Mouse (Mus musculus): ENCODE data around the gene Gm10720.
"Not testable (repeated sequence)": the region's sequence is repeated elsewhere in the genome, so short reads cannot be mapped to it uniquely, and the experiment has no call there.

Gm10720 gene

DNA sequence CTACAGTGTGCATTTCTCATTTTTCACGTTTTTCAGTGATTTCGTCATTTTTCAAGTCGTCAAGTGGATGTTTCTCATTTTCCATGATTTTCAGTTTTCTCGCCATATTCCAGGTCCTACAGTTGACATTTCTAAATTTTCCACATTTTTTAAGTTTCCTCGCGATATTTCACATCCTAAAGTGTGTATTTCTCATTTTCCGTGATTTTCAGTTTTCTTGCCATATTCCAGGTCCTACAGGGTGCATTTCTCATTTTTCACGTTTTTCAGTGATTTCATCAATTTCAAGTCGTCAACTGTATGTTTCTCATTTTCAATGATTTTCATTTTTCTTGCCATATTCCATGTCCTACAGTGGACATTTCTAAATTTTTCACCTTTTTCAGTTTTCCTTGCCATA is at the start of gene Gm10720:
Gene Gm10720, plus strand, starts transcription at position 301 of the 400 bp plus-strand sequence.
- not testable (repeated sequence) for DNase-seq

- peak; percentile 18 for DNase-seq
Measured at GRCm38 (mm10) chr9:3000445-3000972, 14.9 kb upstream of the Gm10720 start, which contains the start of gene Gm10722. Gene Gm10722 (plus strand): TSS chr9:3000922.

DNA sequence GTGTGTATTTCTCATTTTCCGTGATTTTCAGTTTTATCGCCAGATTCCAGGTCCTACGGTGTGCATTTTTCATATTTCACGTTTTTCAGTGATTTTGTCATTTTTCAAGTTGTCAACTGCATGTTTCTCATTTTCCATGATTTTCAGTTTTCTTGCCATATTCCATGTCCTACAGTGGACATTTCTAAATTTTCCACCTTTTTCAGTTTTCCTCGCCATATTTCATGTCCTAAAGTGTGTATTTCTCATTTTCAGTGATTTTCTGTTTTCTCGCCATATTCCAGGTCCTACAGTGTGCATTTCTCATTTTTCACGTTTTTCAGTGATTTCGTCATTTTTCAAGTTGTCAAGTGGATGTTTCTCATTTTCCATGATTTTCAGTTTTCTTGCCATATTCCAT is 14.4 kb upstream of the Gm10720 start:
- not testable (repeated sequence) for DNase-seq

GRCm38 (mm10) chr9:3001948-3002659 is 13.3 kb upstream of the Gm10720 start:
- DNase-seq, result peak; percentile 77

GRCm38 (mm10) chr9:3002794-3003396 is 12.6 kb upstream of the Gm10720 start, which contains the start of gene Gm11168:
Gene Gm11168 (plus strand): TSS chr9:3003346.
- DNase-seq, result not testable (repeated sequence)

- DNase-seq, result not testable (repeated sequence)
Measured at GRCm38 (mm10) chr9:3006179-3006578, 9.3 kb upstream of the Gm10720 start.

DNA sequence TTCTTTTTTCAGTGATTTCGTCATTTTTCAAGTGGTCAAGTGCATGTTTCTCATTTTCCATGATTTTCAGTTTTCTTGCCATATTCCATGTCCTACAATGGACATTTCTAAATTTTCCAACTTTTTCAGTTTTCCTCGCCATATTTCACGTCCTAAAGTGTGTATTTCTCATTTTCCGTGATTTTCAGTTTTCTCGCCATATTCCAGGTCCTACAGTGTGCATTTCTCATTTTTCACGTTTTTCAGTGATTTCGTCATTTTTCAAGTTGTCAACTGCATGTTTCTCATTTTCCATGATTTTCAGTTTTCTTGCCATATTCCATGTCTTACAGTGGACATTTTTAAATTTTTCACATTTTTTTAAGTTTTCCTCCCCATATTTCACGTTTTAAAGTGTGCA is 8.8 kb upstream of the Gm10720 start:
- DNase-seq, result not testable (repeated sequence)

- DNase-seq, result peak; percentile 8
Measured at GRCm38 (mm10) chr9:3007272-3007671, 8.2 kb upstream of the Gm10720 start.

DNA sequence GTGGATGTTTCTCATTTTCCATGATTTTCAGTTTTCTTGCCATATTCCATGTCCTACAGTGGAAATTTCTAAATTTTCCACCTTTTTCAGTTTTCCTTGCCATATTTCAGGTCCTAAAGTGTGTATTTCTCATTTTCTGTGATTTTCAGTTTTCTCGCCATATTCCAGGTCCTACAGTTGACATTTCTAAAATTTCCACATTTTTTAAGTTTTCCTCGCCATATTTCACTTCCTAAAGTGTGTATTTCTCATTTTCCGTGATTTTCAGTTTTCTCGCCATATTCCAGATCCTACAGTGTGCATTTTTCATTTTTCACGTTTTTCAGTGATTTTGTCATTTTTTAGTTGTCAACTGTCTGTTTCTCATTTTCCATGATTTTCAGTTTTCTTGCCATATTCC is 6.1 kb upstream of the Gm10720 start:
- DNase-seq, result not testable (repeated sequence)

- DNase-seq, result not testable (repeated sequence)
Measured at GRCm38 (mm10) chr9:3012054-3012621, 3.3 kb upstream of the Gm10720 start.

GRCm38 (mm10) chr9:3012733-3013279 is 2.6 kb upstream of the Gm10720 start, which contains the start of gene Gm10721:
Gene Gm10721 (plus strand): TSS chr9:3013140.
- not testable (repeated sequence) for DNase-seq

- DNase-seq, result not testable (repeated sequence)
Measured at GRCm38 (mm10) chr9:3015896-3016295, 442 bp downstream of the Gm10720 start.

DNA sequence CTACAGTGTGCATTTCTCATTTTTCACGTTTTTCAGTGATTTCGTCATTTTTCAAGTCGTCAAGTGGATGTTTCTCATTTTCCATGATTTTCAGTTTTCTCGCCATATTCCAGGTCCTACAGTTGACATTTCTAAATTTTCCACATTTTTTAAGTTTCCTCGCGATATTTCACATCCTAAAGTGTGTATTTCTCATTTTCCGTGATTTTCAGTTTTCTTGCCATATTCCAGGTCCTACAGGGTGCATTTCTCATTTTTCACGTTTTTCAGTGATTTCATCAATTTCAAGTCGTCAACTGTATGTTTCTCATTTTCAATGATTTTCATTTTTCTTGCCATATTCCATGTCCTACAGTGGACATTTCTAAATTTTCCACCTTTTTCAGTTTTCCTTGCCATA is 1.7 kb downstream of the Gm10720 start, which contains the start of gene Gm10719:
Gene Gm10719, plus strand, starts transcription at position 301 of the 400 bp plus-strand sequence.
- DNase-seq, result not testable (repeated sequence)

GRCm38 (mm10) chr9:3018944-3019343 is 3.5 kb downstream of the Gm10720 start:
- DNase-seq, result not testable (repeated sequence)

- not testable (repeated sequence) for DNase-seq
Measured at GRCm38 (mm10) chr9:3019835-3020727, 4.6 kb downstream of the Gm10720 start.

DNA sequence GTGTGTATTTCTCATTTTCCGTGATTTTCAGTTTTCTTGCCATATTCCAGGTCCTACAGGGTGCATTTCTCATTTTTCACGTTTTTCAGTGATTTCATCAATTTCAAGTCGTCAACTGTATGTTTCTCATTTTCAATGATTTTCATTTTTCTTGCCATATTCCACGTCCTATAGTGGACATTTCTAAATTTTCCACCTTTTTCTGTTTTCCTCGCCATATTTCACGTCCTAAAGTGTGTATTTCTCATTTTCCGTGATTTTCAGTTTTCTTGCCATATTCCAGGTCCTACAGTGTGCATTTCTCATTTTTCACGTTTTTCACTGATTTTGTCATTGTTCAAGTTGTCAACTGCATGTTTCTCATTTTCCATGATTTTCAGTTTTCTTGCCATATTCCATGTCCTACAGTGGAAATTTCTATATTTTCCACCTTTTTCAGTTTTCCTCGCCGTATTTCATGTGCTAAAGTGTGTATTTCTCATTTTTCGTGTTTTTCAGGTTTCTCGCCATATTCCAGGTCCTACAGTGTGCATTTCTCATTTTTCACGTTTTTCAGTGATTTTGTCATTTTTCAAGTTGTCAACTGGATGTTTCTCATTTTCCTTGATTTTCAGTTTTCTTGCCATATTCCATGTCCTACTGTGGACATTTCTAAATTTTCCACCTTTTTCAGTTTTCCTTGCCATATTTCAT is 7.0 kb downstream of the Gm10720 start:
- peak; percentile 4 for DNase-seq

- DNase-seq, result not testable (repeated sequence)
Measured at GRCm38 (mm10) chr9:3023312-3023984, 8.0 kb downstream of the Gm10720 start, which contains the start of gene Gm10718. Gene Gm10718 (plus strand): TSS chr9:3023547.

GRCm38 (mm10) chr9:3023985-3024648 is 8.7 kb downstream of the Gm10720 start:
- DNase-seq, result not testable (repeated sequence)

DNA sequence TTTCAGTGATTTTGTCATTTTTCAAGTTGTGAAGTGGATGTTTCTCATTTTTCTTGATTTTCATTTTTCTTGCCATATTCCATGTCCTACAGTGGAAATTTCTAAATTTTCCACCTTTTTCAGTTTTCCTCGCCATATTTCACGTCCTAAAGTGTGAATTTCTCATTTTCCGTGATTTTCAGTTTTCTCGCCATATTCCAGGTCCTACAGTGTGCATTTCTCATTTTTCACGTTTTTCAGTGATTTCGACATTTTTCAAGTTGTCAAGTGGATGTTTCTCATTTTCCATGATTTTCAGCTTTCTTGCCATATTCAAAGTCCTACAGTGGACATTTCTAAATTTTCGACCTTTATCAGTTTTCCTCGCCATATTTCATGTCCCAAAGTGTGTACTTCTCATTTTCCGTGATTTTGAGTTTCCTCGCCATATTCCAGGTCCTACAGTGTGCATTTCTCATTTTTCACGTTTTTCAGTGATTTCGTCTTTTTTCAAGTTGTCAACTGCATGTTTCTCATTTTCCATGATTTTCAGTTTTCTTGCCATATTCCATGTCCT is 9.5 kb downstream of the Gm10720 start, which contains the start of gene Gm10717:
Gene Gm10717, plus strand, starts transcription at position 506 of the 556 bp plus-strand sequence.
- DNase-seq, result not testable (repeated sequence)

Measured in liver (tissue).